Mouse (Mus musculus) heart, adult 2 months (tissue): ENCODE results near the gene Kdm6b.

Experiments
- CTCF ChIP-seq: fragments of 200-600 bp; IDR thresholded peaks from 2 replicates; pipeline ENCODE4 v1.8.1; 2022; ENCODE audit warnings: antibody characterized with exemption, mild to moderate bottlenecking, moderate library complexity
- EP300 ChIP-seq: fragments of 200-500 bp; IDR thresholded peaks from 2 replicates; pipeline ENCODE4 v1.6.1; 2011; ENCODE audit warnings: low read depth, low read length, control low read depth; ENCODE audit not compliant: insufficient read depth
- POLR2A ChIP-seq: fragments of 200-500 bp; IDR thresholded peaks from 2 replicates; pipeline ENCODE4 v1.6.1; 2011; ENCODE audit warnings: mild to moderate bottlenecking, low read depth, low read length, control low read depth; ENCODE audit not compliant: insufficient read depth

DNA sequence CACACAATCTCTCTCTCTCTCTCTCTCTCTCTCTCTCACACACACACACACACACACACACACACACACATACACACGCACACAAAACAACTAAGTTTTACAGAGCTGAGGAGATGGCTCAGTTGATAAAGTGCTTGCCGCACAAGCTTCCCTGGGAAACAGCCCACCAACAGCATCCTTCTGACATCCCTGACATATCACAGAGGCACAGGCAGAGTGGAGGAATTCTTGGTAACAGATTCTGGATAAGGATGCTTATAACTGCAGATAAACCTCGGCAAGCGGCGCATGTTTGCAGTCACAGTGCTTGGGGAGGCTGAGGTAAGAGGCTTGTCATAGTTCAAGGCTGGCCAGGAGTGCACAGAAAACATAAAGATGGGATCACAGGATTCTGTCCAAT is 48.1 kb upstream of the Kdm6b start:
- TF ChIP-seq EP300 (no peak), CTCF (no peak), POLR2A (no peak)
